Mouse (Mus musculus) CH12.LX (cell line): ENCODE measurements at regions not wholly inside any gene's neighbourhood (a gene's known extent, or its start where the extent isn't known, plus 50 kb on each side); places are given as distances from the start of the nearest gene placed in this dataset.
A peak's percentile ranks its signal among the peaks of the same experiment; 100 is the strongest.

ENCODE experiments used
- DNase-seq: peaks from one replicate; pipeline ENCODE4 v3.0.0-alpha.2; 2013; ENCODE audit errors: extremely low read depth
- H3K27ac ChIP-seq: 2 replicates; pipeline ENCODE4 v1.5.1; 2012; ENCODE audit warnings: low read depth, mild to moderate bottlenecking, control low read depth, moderate library complexity; ENCODE audit not compliant: insufficient read depth
- H3K27me3 ChIP-seq: replicated peaks from 2 replicates; pipeline ENCODE3; 2012; ENCODE audit warnings: inconsistent platforms
- H3K36me3 ChIP-seq, 2 experiments: replicated peaks in 1 of 2; 2 replicates each; pipeline versions ENCODE3 to v1.6.1; 2012; ENCODE audit warnings: inconsistent platforms in 1 of 2, low read length in 1 of 2, mild to moderate bottlenecking in 1 of 2, mixed read lengths in 1 of 2, moderate library complexity in 1 of 2; ENCODE audit not compliant: control insufficient read depth in 1 of 2, insufficient read depth in 1 of 2
- H3K4me1 ChIP-seq, 2 experiments: 2 replicates each; pipeline ENCODE4 v1.6.1; 2012; ENCODE audit warnings: inconsistent platforms in 1 of 2, moderate library complexity in 1 of 2; ENCODE audit not compliant: insufficient read depth in 2 of 2, control insufficient read depth in 1 of 2
- H3K4me2 ChIP-seq: 2 replicates; pipeline ENCODE4 v1.6.1; 2012; ENCODE audit warnings: low read depth, mild to moderate bottlenecking, control low read depth; ENCODE audit not compliant: poor library complexity, insufficient read depth, severe bottlenecking
- H3K4me3 ChIP-seq, 3 experiments: fragments of 150-350 bp in 1 of 3; sonication (generic) in 1 of 3; replicated peaks in 1 of 3; 2 replicates each; pipeline versions ENCODE3 to v1.5.1; 2011 to 2012; ENCODE audit warnings: low read depth in 2 of 3, low read length in 2 of 3, mild to moderate bottlenecking in 2 of 3, moderate library complexity in 2 of 3, control low read depth in 1 of 3, improper control_type of control experiment in 1 of 3, inconsistent platforms in 1 of 3, mixed read lengths in 1 of 3; ENCODE audit not compliant: poor library complexity in 1 of 3
- H3K79me2 ChIP-seq: replicated peaks from 2 replicates; pipeline ENCODE4 v1.6.1; 2012; ENCODE audit warnings: mild to moderate bottlenecking, moderate library complexity; ENCODE audit not compliant: control insufficient read depth, poor library complexity, insufficient read depth, severe bottlenecking; ENCODE audit errors: extremely low read depth
- H3K9ac ChIP-seq: 2 replicates; pipeline ENCODE4 v1.6.1; 2012; ENCODE audit warnings: low read depth, mild to moderate bottlenecking, control low read depth, moderate library complexity; ENCODE audit not compliant: insufficient read depth
- H3K9me3 ChIP-seq: replicated peaks from 2 replicates; pipeline ENCODE3; 2012; ENCODE audit warnings: low read length, inconsistent platforms, mixed read lengths
- BHLHE40 ChIP-seq: IDR thresholded peaks from 2 replicates; pipeline ENCODE4 v1.6.1; 2011; ENCODE audit warnings: mild to moderate bottlenecking, low read depth, low read length, improper control_type of control experiment
- CHD2 ChIP-seq: IDR thresholded peaks from 2 replicates; pipeline ENCODE4 v1.6.1; 2011; ENCODE audit warnings: low read length, improper control_type of control experiment
- CTCF ChIP-seq, 2 experiments: IDR thresholded peaks in 1 of 2; conservative IDR thresholded peaks in 1 of 2; 2 replicates each; pipeline ENCODE4 v1.5.1; 2011 to 2012; ENCODE audit warnings: low read depth in 2 of 2, low read length in 2 of 2, improper control_type of control experiment in 1 of 2, inconsistent platforms in 1 of 2, mild to moderate bottlenecking in 1 of 2, moderate library complexity in 1 of 2
- E2F4 ChIP-seq: IDR thresholded peaks from 2 replicates; pipeline ENCODE4 v1.6.1; 2011; ENCODE audit warnings: low read depth, low read length, improper control_type of control experiment; ENCODE audit not compliant: insufficient replicate concordance
- EP300 ChIP-seq: IDR thresholded peaks from 2 replicates; pipeline ENCODE4 v1.6.1; 2011; ENCODE audit warnings: low read length, improper control_type of control experiment
- ETS1 ChIP-seq: conservative IDR thresholded peaks from 2 replicates; pipeline ENCODE4 v1.6.1; 2012; ENCODE audit warnings: low read depth, mild to moderate bottlenecking, inconsistent platforms, low read length, improper control_type of control experiment, moderate library complexity
- GABPA ChIP-seq: IDR thresholded peaks from 2 replicates; pipeline ENCODE4 v1.6.1; 2012; ENCODE audit warnings: low read depth, low read length, improper control_type of control experiment, inconsistent platforms; ENCODE audit not compliant: insufficient replicate concordance
- HCFC1 ChIP-seq: IDR thresholded peaks from 2 replicates; pipeline ENCODE4 v1.6.1; 2012; ENCODE audit warnings: low read depth, mild to moderate bottlenecking, inconsistent platforms, low read length, improper control_type of control experiment
- IRF4 ChIP-seq: IDR thresholded peaks from 2 replicates; pipeline ENCODE4 v1.6.1; 2014; ENCODE audit warnings: low read depth, mild to moderate bottlenecking, inconsistent platforms, low read length, improper control_type of control experiment
- JUN ChIP-seq: IDR thresholded peaks from 2 replicates; pipeline ENCODE4 v1.6.1; 2011; ENCODE audit warnings: low read depth, mild to moderate bottlenecking, low read length, improper control_type of control experiment, moderate library complexity; ENCODE audit not compliant: insufficient read depth
- JUND ChIP-seq: conservative IDR thresholded peaks from 2 replicates; pipeline ENCODE4 v1.6.1; 2011; ENCODE audit warnings: low read depth, low read length, improper control_type of control experiment
- KAT2A ChIP-seq: IDR thresholded peaks from 2 replicates; pipeline ENCODE4 v1.6.1; 2012; ENCODE audit warnings: low read length, improper control_type of control experiment, inconsistent platforms; ENCODE audit not compliant: insufficient replicate concordance
- MAX ChIP-seq: IDR thresholded peaks from 2 replicates; pipeline ENCODE4 v1.6.1; 2011; ENCODE audit warnings: low read length, improper control_type of control experiment
- MEF2A ChIP-seq: IDR thresholded peaks from 2 replicates; pipeline ENCODE4 v1.6.1; 2014; ENCODE audit warnings: low read depth, mild to moderate bottlenecking, inconsistent platforms, low read length, improper control_type of control experiment, borderline replicate concordance
- MYC ChIP-seq: IDR thresholded peaks from 2 replicates; pipeline ENCODE4 v1.6.1; 2011; ENCODE audit warnings: low read depth, mild to moderate bottlenecking, improper control_type of control experiment, low read length
- NELFE ChIP-seq: IDR thresholded peaks from 2 replicates; pipeline ENCODE4 v1.6.1; 2011; ENCODE audit warnings: low read depth, low read length, improper control_type of control experiment
- NRF1 ChIP-seq: IDR thresholded peaks from 2 replicates; pipeline ENCODE4 v1.6.1; 2014; ENCODE audit warnings: low read depth, mild to moderate bottlenecking, inconsistent platforms, low read length, improper control_type of control experiment, moderate library complexity
- POLR2A ChIP-seq: IDR thresholded peaks from 2 replicates; pipeline ENCODE4 v1.6.1; 2011; ENCODE audit warnings: low read depth, mild to moderate bottlenecking, improper control_type of control experiment, low read length
- POLR2AphosphoS2 ChIP-seq: IDR thresholded peaks from 2 replicates; pipeline ENCODE4 v1.6.1; 2011; ENCODE audit warnings: low read depth, low read length, improper control_type of control experiment
- RAD21 ChIP-seq: IDR thresholded peaks from 2 replicates; pipeline ENCODE4 v1.6.1; 2011; ENCODE audit warnings: low read depth, mild to moderate bottlenecking, low read length, improper control_type of control experiment, moderate library complexity
- SMC3 ChIP-seq: IDR thresholded peaks from 2 replicates; pipeline ENCODE4 v1.6.1; 2011; ENCODE audit warnings: low read depth, low read length, improper control_type of control experiment
- TBP ChIP-seq: conservative IDR thresholded peaks from 2 replicates; pipeline ENCODE4 v1.6.1; 2011; ENCODE audit warnings: low read depth, low read length, improper control_type of control experiment
- UBTF ChIP-seq: IDR thresholded peaks from 2 replicates; pipeline ENCODE4 v1.6.1; 2012; ENCODE audit warnings: low read depth, mild to moderate bottlenecking, inconsistent platforms, low read length, improper control_type of control experiment, moderate library complexity
- USF1 ChIP-seq: IDR thresholded peaks from 2 replicates; pipeline ENCODE4 v1.6.1; 2014; ENCODE audit warnings: low read depth, mild to moderate bottlenecking, inconsistent platforms, low read length, improper control_type of control experiment
- USF2 ChIP-seq: conservative IDR thresholded peaks from 2 replicates; pipeline ENCODE4 v1.6.1; 2011; ENCODE audit warnings: low read depth, low read length, improper control_type of control experiment
- ZKSCAN1 ChIP-seq: IDR thresholded peaks from 2 replicates; pipeline ENCODE4 v1.6.1; 2012; ENCODE audit warnings: low read depth, inconsistent platforms, low read length, improper control_type of control experiment, borderline replicate concordance
- ZMIZ1 ChIP-seq: IDR thresholded peaks from 2 replicates; pipeline ENCODE4 v1.6.1; 2012; ENCODE audit warnings: low read depth, mild to moderate bottlenecking, inconsistent platforms, low read length, improper control_type of control experiment
- dilution Hi-C: fragments of 300-500 bp; cut with MboI; formaldehyde crosslinking; loops from 2 replicates; pipeline ENCODE4 v1.14.3; 2020; ENCODE audit warnings: low sequenced_read_pairs; ENCODE audit not compliant: extremely low pct_unique_long_range_greater_than_20kb, extremely low pct_ligation_motif_present
- in situ Hi-C: fragments of 300-500 bp; cut with MboI; formaldehyde crosslinking; loops from 3 replicates; pipeline ENCODE4 v1.14.3; 2019; ENCODE audit warnings: low sequenced_read_pairs, low pct_ligation_motif_present, low pct_unique_long_range_greater_than_20kb, mixed read lengths

- Histone ChIP-seq H3K4me3 (no peak overlapping the region), H3K9ac (no peak overlapping the region), H3K9me3 (no peaks in the 10 kb centered on the region), H3K4me2 (no peak overlapping the region), H3K4me1 (no peaks in the 10 kb centered on the region), H3K27me3 (peaks cover 46% of the 10 kb centered on the region), H3K27ac (no peak overlapping the region), H3K79me2 (no peaks in the 10 kb centered on the region), H3K36me3 (no peaks in the 10 kb centered on the region)
- in situ Hi-C loops (loop anchor here (10.0 kb wide), 1 partner anchor 538 kb away; no protein-coding TSS in a partner anchor), dilution Hi-C loops (no loop called here)
- TF ChIP-seq MAX (no peak), E2F4 (no peak), BHLHE40 (no peak), SMC3 (peak; percentile 36), USF1 (no peak), ZKSCAN1 (no peak), ZMIZ1 (no peak), TBP (no peak), JUND (no peak), CTCF (conservative IDR thresholded peaks at IDR 0.05 in 1 of 2, IDR thresholded peaks at IDR 0.05 in 1 of 2; ENCODE audit: low read depth in 2 of 2, low read length in 2 of 2) (peak in 1 of 2 experiments; percentile 63; a peak in 2 of 4 replicates), JUN (no peak), POLR2A (no peak), NELFE (no peak), RAD21 (peak; percentile 50), USF2 (no peak), EP300 (no peak)
- peak; percentile 59 for DNase-seq
Observed at GRCm38 (mm10) chr9:100382492-100382891, 104.1 kb downstream of the Il20rb start.

- H3K9ac ChIP-seq, result no peak overlapping the region
- H3K4me2 ChIP-seq, result no peak overlapping the region
- peaks cover 33% of the 10 kb centered on the region for H3K27me3 ChIP-seq
- H3K4me1 ChIP-seq, result no peaks in the 10 kb centered on the region
- no peak for DNase-seq
- no peak for TF ChIP-seq RAD21
- dilution Hi-C loops (no loop called here), in situ Hi-C loops (no loop called here)
- no peaks in the 10 kb centered on the region for H3K9me3 ChIP-seq
- no peaks in the 10 kb centered on the region for H3K36me3 ChIP-seq
- H3K4me3 ChIP-seq, result no peak overlapping the region
- H3K79me2 ChIP-seq, result no peaks in the 10 kb centered on the region
- H3K27ac ChIP-seq, result no peak overlapping the region
Observed at GRCm38 (mm10) chr9:100369921-100370320, 116.7 kb downstream of the Il20rb start.

- no peak overlapping the region for H3K9ac ChIP-seq
- no peak overlapping the region for H3K4me3 ChIP-seq
- no peaks in the 10 kb centered on the region for H3K36me3 ChIP-seq
- no peaks in the 10 kb centered on the region for H3K9me3 ChIP-seq
- no peak overlapping the region for H3K4me2 ChIP-seq
- dilution Hi-C loops (no loop called here), in situ Hi-C loops (no loop called here)
- no peak overlapping the region for H3K27ac ChIP-seq
- H3K27me3 ChIP-seq, result peaks cover 37% of the 10 kb centered on the region
- DNase-seq, result no peak
- no peaks in the 10 kb centered on the region for H3K79me2 ChIP-seq
- H3K4me1 ChIP-seq, result no peaks in the 10 kb centered on the region
- TF ChIP-seq GABPA, result no peak
- no peak for TF ChIP-seq TBP
- no peak for TF ChIP-seq POLR2AphosphoS2
- no peak for TF ChIP-seq IRF4
- no peak for TF ChIP-seq MYC
- TF ChIP-seq MAX, result no peak
- no peak for TF ChIP-seq SMC3
- no peak for TF ChIP-seq KAT2A
- TF ChIP-seq UBTF, result no peak
- TF ChIP-seq BHLHE40, result no peak
- no peak for TF ChIP-seq NRF1
- no peak for TF ChIP-seq MEF2A
- TF ChIP-seq CHD2, result no peak
- TF ChIP-seq EP300, result no peak
- no peak for TF ChIP-seq HCFC1
- no peak for TF ChIP-seq ETS1
- TF ChIP-seq ZKSCAN1, result no peak
Observed at GRCm38 (mm10) chr9:100366816-100367215, 119.8 kb downstream of the Il20rb start.
